Mouse (Mus musculus): Measurements from ENCODE around the gene Dctpp1.
"Not testable (repeated sequence)": the region's sequence is repeated elsewhere in the genome, so short reads cannot be mapped to it uniquely, and the experiment has no call there.

The Dctpp1 gene

DNA sequence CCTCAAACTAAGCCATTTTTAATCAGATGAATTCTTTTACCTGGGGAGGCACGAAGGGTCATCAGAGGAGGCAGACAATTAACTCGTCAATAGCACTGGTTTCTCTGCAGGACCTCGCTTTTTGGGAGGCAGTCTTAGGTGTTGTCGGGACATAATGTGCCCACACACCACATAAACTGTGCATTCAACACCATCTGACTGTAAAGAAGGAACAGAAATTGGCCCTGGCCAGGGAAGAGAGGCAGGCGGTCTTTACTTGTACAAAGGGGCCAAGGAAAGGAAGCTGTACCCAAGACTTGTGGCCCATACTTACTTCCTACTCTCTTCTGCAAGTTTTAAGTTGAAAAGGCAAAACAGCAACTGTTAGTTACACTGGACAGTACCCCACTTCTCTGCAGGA, 4.0 kb downstream of the Dctpp1 start:
- peaks cover 52% of the 10 kb centered on the region for H3K36me3 ChIP-seq (ENCODE audit: insufficient read depth, low read length)
- H3K27me3 ChIP-seq (ENCODE audit: insufficient read depth, low read length) = no peaks in the 10 kb centered on the region
- no peaks in the 10 kb centered on the region for H3K9me3 ChIP-seq (ENCODE audit: low read length)
- H3K4me1 ChIP-seq (replicated peaks; ENCODE audit: low read depth, low read length) = peaks cover 73% of the 10 kb centered on the region
- no peak overlapping the region for H3K4me3 ChIP-seq (replicated peaks; ENCODE audit: low read length)
- TF ChIP-seq NANOG (IDR thresholded peaks at IDR 0.05; ENCODE audit: borderline replicate concordance, low read length) = no peak

DNA sequence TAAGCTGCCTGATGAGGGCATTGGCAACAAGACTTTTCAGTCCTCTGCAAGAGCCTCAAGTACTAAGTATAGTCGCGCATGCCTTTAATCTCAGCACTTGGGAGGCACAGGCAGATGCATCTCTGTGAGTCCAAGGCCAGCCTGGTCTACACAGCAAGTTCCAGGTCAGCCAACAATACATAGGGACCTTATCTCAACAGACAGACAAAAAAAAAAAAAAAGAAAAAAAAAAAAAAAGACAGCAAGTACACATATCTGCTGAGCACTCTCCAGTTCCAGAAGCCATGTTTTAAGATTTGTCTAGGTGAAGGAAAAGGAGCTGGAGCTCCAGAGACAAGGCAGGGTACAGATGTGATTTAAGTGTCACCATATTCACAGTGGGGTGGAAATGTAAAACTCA, 4.5 kb downstream of the Dctpp1 start:
- TF ChIP-seq NANOG (IDR thresholded peaks at IDR 0.05; ENCODE audit: borderline replicate concordance, low read length) (no peak), POU5F1 (IDR thresholded peaks at IDR 0.05; ENCODE audit: borderline replicate concordance, low read length) (no peak), CTCF (conservative IDR thresholded peaks at IDR 0.05; ENCODE audit: low read length) (no peak)
- Histone ChIP-seq H3K27me3 (ENCODE audit: insufficient read depth, low read length) (no peaks in the 10 kb centered on the region), H3K36me3 (ENCODE audit: insufficient read depth, low read length) (peaks cover 56% of the 10 kb centered on the region), H3K9me3 (ENCODE audit: low read length) (no peaks in the 10 kb centered on the region), H3K4me3 (replicated peaks; ENCODE audit: low read length) (no peak overlapping the region), H3K4me1 (replicated peaks; ENCODE audit: low read depth, low read length) (peaks cover 68% of the 10 kb centered on the region)

DNA sequence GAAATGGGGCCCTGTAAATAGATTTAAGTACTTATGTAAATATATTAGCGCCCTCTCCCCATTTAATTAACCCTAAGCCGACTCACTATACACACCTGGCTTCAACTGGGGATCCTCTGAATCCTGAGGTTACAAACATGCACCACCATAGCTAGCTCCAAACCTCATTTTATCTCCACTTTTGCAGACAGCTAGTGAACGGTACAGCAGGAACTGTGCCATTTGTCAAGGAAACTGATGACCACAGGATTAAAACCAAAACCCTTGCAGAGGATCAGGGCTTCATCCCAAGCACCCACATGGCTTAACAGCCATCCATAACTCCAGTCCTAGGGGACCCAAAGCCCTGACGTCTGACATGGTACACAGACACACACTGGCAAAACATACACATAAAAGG, 5.5 kb downstream of the Dctpp1 start:
- Histone ChIP-seq H3K4me1 (replicated peaks; ENCODE audit: low read depth, low read length) (peaks cover 69% of the 10 kb centered on the region), H3K9me3 (ENCODE audit: low read length) (no peaks in the 10 kb centered on the region), H3K4me3 (replicated peaks; ENCODE audit: low read length) (peak overlapping the region; percentile 88), H3K27me3 (ENCODE audit: insufficient read depth, low read length) (no peaks in the 10 kb centered on the region), H3K36me3 (ENCODE audit: insufficient read depth, low read length) (peaks cover 62% of the 10 kb centered on the region)
- TF ChIP-seq NANOG (IDR thresholded peaks at IDR 0.05; ENCODE audit: borderline replicate concordance, low read length) (no peak), POU5F1 (IDR thresholded peaks at IDR 0.05; ENCODE audit: borderline replicate concordance, low read length) (no peak), CTCF (conservative IDR thresholded peaks at IDR 0.05; ENCODE audit: low read length) (no peak)

DNA sequence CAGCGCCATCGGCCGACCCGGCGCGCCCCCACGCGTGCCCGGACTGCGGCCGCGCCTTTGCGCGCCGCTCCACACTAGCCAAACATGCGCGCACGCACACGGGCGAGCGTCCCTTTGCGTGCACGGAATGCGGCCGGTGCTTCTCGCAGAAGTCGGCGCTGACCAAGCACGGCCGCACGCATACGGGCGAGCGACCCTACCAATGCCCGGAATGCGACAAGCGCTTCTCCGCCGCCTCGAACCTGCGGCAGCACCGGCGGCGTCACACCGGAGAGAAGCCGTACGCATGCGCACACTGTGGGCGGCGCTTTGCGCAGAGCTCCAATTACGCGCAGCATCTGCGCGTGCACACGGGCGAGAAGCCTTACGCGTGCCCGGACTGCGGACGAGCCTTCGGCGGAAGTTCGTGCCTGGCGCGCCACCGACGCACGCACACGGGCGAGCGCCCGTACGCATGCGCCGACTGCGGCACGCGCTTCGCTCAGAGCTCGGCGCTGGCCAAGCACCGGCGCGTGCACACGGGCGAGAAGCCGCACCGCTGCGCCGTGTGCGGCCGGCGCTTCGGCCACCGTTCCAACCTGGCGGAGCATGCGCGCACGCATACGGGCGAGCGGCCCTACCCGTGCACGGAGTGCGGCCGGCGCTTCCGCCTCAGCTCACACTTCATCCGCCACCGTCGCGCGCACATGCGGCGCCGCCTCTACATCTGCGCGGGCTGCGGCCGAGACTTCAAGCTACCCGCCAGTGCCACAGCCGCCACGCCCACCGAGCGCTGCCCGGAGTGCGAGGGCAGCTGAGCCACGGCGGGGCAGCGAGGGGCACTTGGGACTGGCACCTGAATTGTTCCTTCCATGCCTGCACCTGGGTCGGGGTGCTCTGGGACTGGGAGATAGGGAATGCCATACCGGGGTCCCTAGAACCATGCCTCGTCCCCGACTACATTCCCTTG, 6.4 kb downstream of the Dctpp1 start:
- Histone ChIP-seq H3K4me1 (replicated peaks; ENCODE audit: low read depth, low read length) (peaks cover 72% of the 10 kb centered on the region), H3K36me3 (ENCODE audit: insufficient read depth, low read length) (peaks cover 68% of the 10 kb centered on the region), H3K27me3 (ENCODE audit: insufficient read depth, low read length) (no peaks in the 10 kb centered on the region), H3K4me3 (replicated peaks; ENCODE audit: low read length) (peak overlapping the region; percentile 88), H3K9me3 (ENCODE audit: low read length) (no peaks in the 10 kb centered on the region)
- no peak for TF ChIP-seq NANOG (IDR thresholded peaks at IDR 0.05; ENCODE audit: borderline replicate concordance, low read length)
- no peak for TF ChIP-seq CTCF (conservative IDR thresholded peaks at IDR 0.05; ENCODE audit: low read length)
- no peak for TF ChIP-seq POU5F1 (IDR thresholded peaks at IDR 0.05; ENCODE audit: borderline replicate concordance, low read length)

DNA sequence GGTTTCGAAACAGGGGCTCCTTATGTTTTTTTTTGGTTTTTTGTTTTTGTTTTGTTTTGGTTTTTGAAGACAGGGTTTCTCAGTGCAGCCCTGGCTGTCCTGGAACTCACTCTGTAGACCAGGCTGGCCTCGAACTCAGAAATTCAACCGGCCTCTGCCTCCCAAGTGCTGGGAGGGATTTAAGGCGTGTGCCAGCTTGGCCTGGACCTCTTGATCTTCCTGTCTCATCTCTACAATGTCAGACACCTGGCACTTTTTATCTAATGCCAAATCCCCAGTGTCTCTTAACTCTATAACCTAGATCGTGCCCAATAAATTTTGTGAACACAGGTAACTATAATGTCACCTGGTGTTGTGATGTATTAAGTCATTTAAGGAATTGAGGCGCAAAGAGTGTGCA, 7.2 kb downstream of the Dctpp1 start:
- TF ChIP-seq POU5F1 (IDR thresholded peaks at IDR 0.05; ENCODE audit: borderline replicate concordance, low read length) (no peak), NANOG (IDR thresholded peaks at IDR 0.05; ENCODE audit: borderline replicate concordance, low read length) (no peak), CTCF (conservative IDR thresholded peaks at IDR 0.05; ENCODE audit: low read length) (no peak)
- Histone ChIP-seq H3K4me1 (replicated peaks; ENCODE audit: low read depth, low read length) (peaks cover 65% of the 10 kb centered on the region), H3K36me3 (ENCODE audit: insufficient read depth, low read length) (peaks cover 67% of the 10 kb centered on the region), H3K4me3 (replicated peaks; ENCODE audit: low read length) (peak overlapping the region; percentile 88), H3K9me3 (ENCODE audit: low read length) (no peaks in the 10 kb centered on the region), H3K27me3 (ENCODE audit: insufficient read depth, low read length) (no peaks in the 10 kb centered on the region)

DNA sequence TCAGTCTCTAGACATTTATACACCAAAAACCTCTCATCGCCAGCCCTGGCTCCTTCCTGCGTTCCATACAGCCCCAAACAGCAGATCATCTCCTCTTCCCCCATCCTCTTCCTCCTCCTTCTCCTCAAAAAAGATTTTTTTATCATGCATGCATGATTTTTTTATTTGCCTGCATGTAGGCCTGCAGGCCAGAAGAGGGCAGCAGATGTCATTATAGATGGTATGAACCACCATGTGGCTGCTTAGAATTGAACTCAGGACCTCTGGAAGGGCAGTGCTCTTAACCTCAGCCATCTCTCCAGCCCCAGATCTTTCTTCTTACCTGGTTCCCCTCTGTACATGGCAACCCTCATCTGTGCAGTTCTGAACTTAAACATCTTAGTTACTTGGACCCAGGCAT, 8.1 kb downstream of the Dctpp1 start:
- no peak overlapping the region for H3K4me3 ChIP-seq (replicated peaks; ENCODE audit: low read length)
- no peaks in the 10 kb centered on the region for H3K27me3 ChIP-seq (ENCODE audit: insufficient read depth, low read length)
- H3K9me3 ChIP-seq (ENCODE audit: low read length) = no peaks in the 10 kb centered on the region
- TF ChIP-seq CTCF (conservative IDR thresholded peaks at IDR 0.05; ENCODE audit: low read length) (peak; percentile 70), NANOG (IDR thresholded peaks at IDR 0.05; ENCODE audit: borderline replicate concordance, low read length) (no peak)
- peaks cover 56% of the 10 kb centered on the region for H3K4me1 ChIP-seq (replicated peaks; ENCODE audit: low read depth, low read length)
- peaks cover 67% of the 10 kb centered on the region for H3K36me3 ChIP-seq (ENCODE audit: insufficient read depth, low read length)

DNA sequence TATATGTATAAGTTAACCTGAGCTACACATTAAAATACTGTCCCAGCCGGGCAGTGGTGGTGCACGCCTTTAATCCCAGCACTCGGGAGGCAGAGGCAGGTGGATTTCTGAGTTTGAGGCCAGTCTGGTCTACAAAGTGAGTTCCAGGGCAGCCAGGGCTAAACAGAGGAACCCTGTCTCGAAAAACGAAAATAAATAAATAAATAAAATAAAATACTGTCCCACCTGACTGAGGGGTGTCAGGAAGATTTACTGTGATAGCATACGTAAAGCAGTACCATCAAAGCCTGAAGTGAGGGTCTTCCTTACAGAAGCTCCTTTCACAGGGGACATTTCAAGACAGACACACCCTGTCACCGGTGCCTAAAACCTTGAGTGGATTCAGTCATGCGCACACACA, 10.0 kb downstream of the Dctpp1 start:
- H3K9me3 ChIP-seq (ENCODE audit: low read length); H3K27me3 ChIP-seq (ENCODE audit: insufficient read depth, low read length); H3K4me3 ChIP-seq (replicated peaks; ENCODE audit: low read length): not testable (repeated sequence)
- peaks cover 44% of the 10 kb centered on the region for H3K4me1 ChIP-seq (replicated peaks; ENCODE audit: low read depth, low read length)
- peaks cover 67% of the 10 kb centered on the region for H3K36me3 ChIP-seq (ENCODE audit: insufficient read depth, low read length)

DNA sequence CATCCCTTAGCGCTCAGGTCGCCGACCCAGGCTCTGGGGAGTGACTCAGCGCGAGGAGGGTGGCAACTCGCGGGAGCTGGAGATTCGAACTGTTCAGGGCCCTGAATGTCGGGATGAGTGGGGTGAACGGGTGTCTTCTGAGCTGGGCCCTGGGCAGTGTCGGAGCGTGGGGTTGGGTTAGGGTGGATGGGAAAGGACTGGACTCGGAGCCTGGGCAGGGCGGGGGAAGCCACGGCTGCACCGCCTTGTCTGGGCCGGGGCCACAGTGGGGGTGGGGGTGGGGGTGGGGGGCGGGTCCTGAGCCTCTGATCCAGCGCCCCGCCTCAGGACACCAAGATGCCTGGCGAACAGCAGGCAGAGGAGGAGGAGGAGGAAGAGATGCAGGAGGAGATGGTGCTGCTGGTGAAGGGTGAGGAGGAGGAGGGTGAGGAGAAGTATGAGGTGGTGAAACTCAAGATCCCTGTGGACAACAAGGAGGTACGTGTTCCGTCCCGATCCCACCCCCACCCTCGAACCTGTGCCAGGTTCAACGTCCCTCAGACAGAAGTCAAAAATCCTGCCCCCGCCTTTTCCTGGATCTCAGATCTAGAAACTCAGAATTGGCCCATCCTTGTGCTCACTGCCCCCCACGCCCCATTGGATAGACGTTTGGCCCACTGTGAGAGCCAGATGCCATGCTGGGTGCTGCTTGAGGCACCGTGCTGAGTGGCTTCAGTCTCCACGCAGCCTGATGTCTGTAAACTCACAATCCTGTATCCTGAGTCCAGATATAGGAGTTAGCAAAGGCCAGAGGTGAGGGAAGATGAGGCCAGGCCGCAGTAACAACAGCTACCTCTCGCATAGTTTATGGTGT, 15.6 kb downstream of the Dctpp1 start:
- Histone ChIP-seq H3K36me3 (ENCODE audit: insufficient read depth, low read length) (peaks cover 46% of the 10 kb centered on the region), H3K4me1 (replicated peaks; ENCODE audit: low read depth, low read length) (peaks cover 26% of the 10 kb centered on the region), H3K9me3 (ENCODE audit: low read length) (peaks cover 29% of the 10 kb centered on the region), H3K27me3 (ENCODE audit: insufficient read depth, low read length) (no peaks in the 10 kb centered on the region), H3K4me3 (replicated peaks; ENCODE audit: low read length) (peak overlapping the region; percentile 89)
- TF ChIP-seq NANOG (IDR thresholded peaks at IDR 0.05; ENCODE audit: borderline replicate concordance, low read length) (no peak), CTCF (conservative IDR thresholded peaks at IDR 0.05; ENCODE audit: low read length) (no peak), POU5F1 (IDR thresholded peaks at IDR 0.05; ENCODE audit: borderline replicate concordance, low read length) (no peak)
